Mouse (Mus musculus): ENCODE measurements at regions not wholly inside any gene's neighbourhood (a gene's known extent, or its start where the extent isn't known, plus 50 kb on each side); places are given as distances from the start of the nearest gene placed in this dataset.

GRCm38 (mm10) chr12:109272101-109272500, 180.5 kb upstream of the Dlk1 start:
- no peak for DNase-seq (ENCODE audit: extremely low read depth, insufficient read length, low spot score)

- DNase-seq (ENCODE audit: extremely low read depth, insufficient read length, low spot score), result no peak
These were observed 137.8 kb upstream of the Dlk1 start for GRCm38 (mm10) chr12:109314850-109315249.

GRCm38 (mm10) chr12:109325986-109326385, 126.6 kb upstream of the Dlk1 start:
- DNase-seq (ENCODE audit: extremely low read depth, insufficient read length, low spot score), result no peak

GRCm38 (mm10) chr12:109371327-109371726, 81.3 kb upstream of the Dlk1 start:
- DNase-seq (ENCODE audit: extremely low read depth, insufficient read length, low spot score), result no peak

GRCm38 (mm10) chr12:109385794-109386193, 66.8 kb upstream of the Dlk1 start:
- DNase-seq (ENCODE audit: extremely low read depth, insufficient read length, low spot score), result no peak

- no peak for DNase-seq (ENCODE audit: extremely low read depth, insufficient read length, low spot score)
These were observed 63.8 kb upstream of the Dlk1 start for GRCm38 (mm10) chr12:109388791-109389190.

GRCm38 (mm10) chr12:109390388-109390920, 62.2 kb upstream of the Dlk1 start:
- DNase-seq (ENCODE audit: extremely low read depth, insufficient read length, low spot score), result no peak

- DNase-seq (ENCODE audit: extremely low read depth, insufficient read length, low spot score), result peak; percentile 30
These were observed 61.6 kb upstream of the Dlk1 start for GRCm38 (mm10) chr12:109390978-109391377.

- no peak for DNase-seq (ENCODE audit: extremely low read depth, insufficient read length, low spot score)
These were observed 59.3 kb upstream of the Dlk1 start for GRCm38 (mm10) chr12:109393326-109393725.

- peak; percentile 68 for DNase-seq (ENCODE audit: extremely low read depth, insufficient read length, low spot score)
These were observed 58.8 kb upstream of the Dlk1 start for GRCm38 (mm10) chr12:109393795-109394194.

GRCm38 (mm10) chr12:109394396-109394795, 58.2 kb upstream of the Dlk1 start:
- no peak for DNase-seq (ENCODE audit: extremely low read depth, insufficient read length, low spot score)

GRCm38 (mm10) chr12:109396614-109397013, 56.0 kb upstream of the Dlk1 start:
- DNase-seq (ENCODE audit: extremely low read depth, insufficient read length, low spot score), result no peak

- peak; percentile 77 for DNase-seq (ENCODE audit: extremely low read depth, insufficient read length, low spot score)
These were observed 55.2 kb upstream of the Dlk1 start for GRCm38 (mm10) chr12:109397175-109398058.

- DNase-seq (ENCODE audit: extremely low read depth, insufficient read length, low spot score), result no peak
These were observed 54.1 kb upstream of the Dlk1 start for GRCm38 (mm10) chr12:109398473-109398872.

- no peak for DNase-seq (ENCODE audit: extremely low read depth, insufficient read length, low spot score)
These were observed 53.7 kb upstream of the Dlk1 start for GRCm38 (mm10) chr12:109398951-109399350.

- DNase-seq (ENCODE audit: extremely low read depth, insufficient read length, low spot score), result no peak
These were observed 53.0 kb upstream of the Dlk1 start for GRCm38 (mm10) chr12:109399591-109399990.

- DNase-seq (ENCODE audit: extremely low read depth, insufficient read length, low spot score), result no peak
These were observed 52.6 kb upstream of the Dlk1 start for GRCm38 (mm10) chr12:109400041-109400440.

- DNase-seq (ENCODE audit: extremely low read depth, insufficient read length, low spot score), result no peak
These were observed 51.6 kb upstream of the Dlk1 start for GRCm38 (mm10) chr12:109400936-109401586.

GRCm38 (mm10) chr12:109401696-109402095, 50.9 kb upstream of the Dlk1 start:
- no peak for DNase-seq (ENCODE audit: extremely low read depth, insufficient read length, low spot score)

GRCm38 (mm10) chr12:109402226-109402625, 50.4 kb upstream of the Dlk1 start:
- no peak for DNase-seq (ENCODE audit: extremely low read depth, insufficient read length, low spot score)
